Mouse (Mus musculus): ENCODE data around the gene Eya2. TPM values are rescaled to one million over a fixed set of nuclear protein-coding genes. Genes with fewer than 3 reads are reported as not detected.

Eya2 gene
- polyA plus RNA-seq, 1 experiment from 2014 or later, result 10.3 TPM

DNA sequence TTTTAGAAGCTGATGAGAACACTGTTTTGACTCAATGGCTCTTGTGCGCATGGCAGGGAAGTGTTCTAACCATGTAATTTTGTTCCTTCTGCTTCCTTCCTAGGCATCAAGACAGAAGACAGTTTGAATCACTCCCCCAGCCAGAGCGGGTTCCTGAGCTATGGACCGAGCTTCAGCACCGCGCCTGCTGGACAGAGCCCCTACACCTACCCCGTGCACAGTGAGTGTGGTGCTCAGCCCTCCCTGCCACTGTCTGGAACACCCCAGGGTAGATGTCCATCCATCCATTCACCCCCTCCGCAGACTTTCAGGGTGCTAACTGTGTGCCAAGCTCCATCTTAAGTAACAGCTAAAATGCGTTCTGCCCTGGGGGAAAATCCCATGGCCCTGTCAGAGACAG lies 92.7 kb downstream of the Eya2 start:
- WGBS, result 32% methylated on average over 8 of the region's 8 CpGs

DNA sequence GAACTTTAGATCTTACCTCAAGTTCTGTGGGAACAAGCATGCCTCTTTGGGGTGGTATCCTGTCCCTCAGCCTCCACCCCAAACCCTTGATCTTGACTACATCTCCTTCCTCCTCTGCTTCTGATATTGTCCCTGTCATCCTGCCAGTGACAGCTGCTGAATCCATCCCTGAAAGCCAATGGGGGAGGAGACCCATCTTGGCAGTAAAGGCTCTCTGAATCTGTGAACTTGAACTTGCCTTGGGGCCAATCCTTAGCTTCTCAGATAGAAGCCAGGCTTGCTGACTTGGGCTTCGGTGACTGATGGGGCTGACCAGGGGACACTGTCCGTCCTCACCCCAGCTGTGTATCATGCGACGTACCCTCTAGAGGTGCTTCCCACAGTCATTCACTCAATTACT lies 94.1 kb downstream of the Eya2 start:
- ATAC-seq (ENCODE audit: insufficient read depth, low FRiP score, low read depth), result no peak

More for the DNA sequence above, 92.7 kb downstream of the Eya2 start:
- no peak for ATAC-seq (ENCODE audit: insufficient read depth, low FRiP score, low read depth)
- H3K4me1 ChIP-seq, result no peaks in the 10 kb centered on the region
- no peaks in the 10 kb centered on the region for H3K9me3 ChIP-seq
- H3K36me3 ChIP-seq, result no peaks in the 10 kb centered on the region
- no peak overlapping the region for H3K9ac ChIP-seq
- no peak overlapping the region for H3K27ac ChIP-seq
- H3K4me2 ChIP-seq, result no peak overlapping the region
- no peaks in the 10 kb centered on the region for H3K27me3 ChIP-seq (replicated peaks)
- H3K4me3 ChIP-seq (replicated peaks), result no peak overlapping the region

DNA sequence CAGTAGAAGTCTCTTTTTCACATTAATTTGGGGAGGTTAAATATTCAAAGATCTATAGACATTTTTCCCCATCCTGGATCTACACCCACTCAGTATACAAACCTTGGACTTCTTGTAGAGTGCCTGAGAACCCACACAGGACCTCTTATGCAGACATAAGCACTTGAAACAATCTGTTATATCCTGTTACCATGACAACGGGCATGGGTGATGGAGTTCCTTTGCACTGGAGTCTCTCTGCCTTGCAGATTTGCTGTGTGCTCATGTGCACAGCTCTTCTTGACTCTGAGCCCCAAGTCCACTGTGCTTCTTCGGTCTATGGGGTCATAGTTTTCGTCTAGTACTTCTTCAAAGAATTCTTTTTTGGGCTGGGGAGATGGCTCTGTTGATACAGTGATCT lies 96.2 kb downstream of the Eya2 start:
- no peak overlapping the region for H3K27ac ChIP-seq
- H3K4me1 ChIP-seq, result no peaks in the 10 kb centered on the region
- H3K4me3 ChIP-seq (replicated peaks), result no peak overlapping the region
- 83% methylated on average over 3 of the region's 3 CpGs for WGBS
- no peak overlapping the region for H3K4me2 ChIP-seq
- no peaks in the 10 kb centered on the region for H3K36me3 ChIP-seq
- no peaks in the 10 kb centered on the region for H3K27me3 ChIP-seq (replicated peaks)
- ATAC-seq (ENCODE audit: insufficient read depth, low FRiP score, low read depth), result no peak
- no peaks in the 10 kb centered on the region for H3K9me3 ChIP-seq
- H3K9ac ChIP-seq, result no peak overlapping the region

More for the DNA sequence above, 94.1 kb downstream of the Eya2 start:
- no peaks in the 10 kb centered on the region for H3K27me3 ChIP-seq (replicated peaks)
- no peak overlapping the region for H3K4me2 ChIP-seq
- no peaks in the 10 kb centered on the region for H3K36me3 ChIP-seq
- no peak overlapping the region for H3K4me3 ChIP-seq (replicated peaks)
- WGBS, result 88% methylated on average over 4 of the region's 4 CpGs
- H3K9ac ChIP-seq, result no peak overlapping the region
- H3K4me1 ChIP-seq, result no peaks in the 10 kb centered on the region
- H3K9me3 ChIP-seq, result no peaks in the 10 kb centered on the region
- no peak overlapping the region for H3K27ac ChIP-seq

DNA sequence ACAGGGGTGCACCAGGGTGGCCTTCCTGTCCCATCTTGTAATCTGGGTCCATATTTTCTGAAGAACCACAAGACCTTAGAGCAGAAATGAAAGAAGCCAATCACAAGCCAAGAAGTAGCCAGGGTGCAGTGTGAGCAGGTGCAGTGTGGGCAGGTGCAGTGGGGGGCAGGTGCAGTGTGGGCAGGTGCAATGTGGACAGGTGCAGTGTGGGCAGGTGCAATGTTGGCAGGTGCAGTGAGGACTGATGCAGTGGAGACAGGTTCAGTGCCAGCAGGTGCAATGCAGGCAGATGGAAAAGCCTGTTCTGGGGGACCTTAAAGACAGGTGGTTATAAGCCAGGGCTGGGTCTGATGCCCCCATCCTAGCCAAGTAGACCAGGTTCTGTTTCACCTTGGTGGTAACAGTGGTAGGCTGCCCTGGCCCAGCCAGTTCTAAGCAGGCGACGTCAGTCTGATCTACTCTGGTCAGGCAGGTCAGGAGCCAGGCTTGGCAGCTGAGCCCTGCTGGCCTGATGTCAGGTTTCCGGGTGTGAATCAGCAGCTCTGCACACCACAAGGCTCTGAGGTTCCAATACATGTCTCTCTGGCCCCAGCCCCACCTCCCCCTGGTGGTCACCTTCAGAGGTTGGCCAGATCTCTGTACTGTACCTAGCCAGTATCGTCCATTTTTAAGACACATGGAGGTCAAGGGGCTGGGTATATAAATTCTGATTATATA lies 98.3 kb downstream of the Eya2 start:
- Histone ChIP-seq H3K9me3 (no peaks in the 10 kb centered on the region), H3K36me3 (no peaks in the 10 kb centered on the region), H3K4me2 (no peak overlapping the region), H3K4me1 (no peaks in the 10 kb centered on the region), H3K27ac (no peak overlapping the region), H3K4me3 (replicated peaks) (no peak overlapping the region), H3K27me3 (replicated peaks) (no peaks in the 10 kb centered on the region), H3K9ac (no peak overlapping the region)
- peak; percentile 50 for ATAC-seq (ENCODE audit: insufficient read depth, low FRiP score, low read depth)
- 40% methylated on average over 4 of the region's 4 CpGs for WGBS

DNA sequence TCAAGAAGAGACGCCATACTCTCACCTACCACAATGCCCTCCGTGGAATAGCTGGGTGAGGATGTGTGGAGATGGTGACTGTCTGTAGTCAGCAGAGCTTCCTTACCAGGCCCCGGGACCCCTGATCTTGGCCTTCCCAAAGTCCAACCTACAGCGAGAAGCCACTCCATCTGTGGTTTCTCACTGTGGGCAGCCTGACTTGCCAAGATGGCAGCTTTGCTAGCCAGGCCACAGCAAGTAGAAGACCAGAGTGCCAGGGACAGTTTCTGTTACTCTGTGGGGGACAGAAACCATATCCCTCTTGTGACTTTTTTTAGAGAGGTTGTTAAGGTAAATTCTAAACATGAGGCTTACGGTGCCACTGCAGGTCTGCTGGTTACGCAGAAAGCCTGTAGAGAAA lies 99.9 kb downstream of the Eya2 start:
- Histone ChIP-seq H3K27me3 (replicated peaks) (no peaks in the 10 kb centered on the region), H3K4me2 (no peak overlapping the region), H3K4me3 (replicated peaks) (no peak overlapping the region), H3K9me3 (no peaks in the 10 kb centered on the region), H3K36me3 (no peaks in the 10 kb centered on the region), H3K9ac (no peak overlapping the region), H3K4me1 (no peaks in the 10 kb centered on the region), H3K27ac (no peak overlapping the region)
- no peak for ATAC-seq (ENCODE audit: insufficient read depth, low FRiP score, low read depth)
- WGBS, result 92% methylated on average over 6 of the region's 6 CpGs

DNA sequence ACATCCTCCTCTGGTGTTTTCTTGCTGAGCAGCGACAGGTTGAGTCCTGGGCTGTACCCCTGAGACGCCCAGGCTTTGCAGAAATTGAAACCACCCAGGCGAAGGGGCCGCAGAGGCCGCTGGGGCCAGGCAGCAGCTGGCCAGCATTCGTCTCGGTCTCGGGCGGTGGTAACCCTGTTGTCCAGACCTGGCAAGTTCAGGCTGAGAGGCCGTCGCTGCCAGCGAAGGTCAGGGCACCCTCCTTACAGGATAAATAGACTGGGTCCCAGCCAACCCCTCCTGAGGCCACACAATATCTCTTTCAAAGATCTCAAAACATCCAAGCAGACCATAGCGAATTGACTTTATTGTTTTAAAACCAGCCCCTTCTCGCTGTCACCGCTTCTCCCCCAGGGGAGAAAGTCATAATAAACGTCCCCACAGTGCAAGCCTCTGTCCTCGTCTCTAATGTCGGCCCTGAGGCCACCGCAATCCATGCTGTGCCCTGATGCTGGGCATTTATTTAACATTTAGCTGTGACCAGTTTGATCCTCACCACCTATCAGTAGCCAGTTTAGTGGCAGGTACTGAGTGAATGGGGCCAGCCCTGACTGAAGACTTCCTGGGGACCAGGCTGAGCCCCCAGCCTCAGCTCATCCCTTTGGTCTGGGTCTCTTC lies 105.5 kb downstream of the Eya2 start:
- ATAC-seq (ENCODE audit: insufficient read depth, low FRiP score, low read depth), result no peak
- H3K36me3 ChIP-seq, result no peaks in the 10 kb centered on the region
- no peaks in the 10 kb centered on the region for H3K9me3 ChIP-seq
- H3K9ac ChIP-seq, result no peak overlapping the region
- no peak overlapping the region for H3K4me3 ChIP-seq (replicated peaks)
- 74% methylated on average over 19 of the region's 19 CpGs for WGBS
- no peaks in the 10 kb centered on the region for H3K4me1 ChIP-seq
- H3K27me3 ChIP-seq (replicated peaks), result no peaks in the 10 kb centered on the region
- H3K4me2 ChIP-seq, result no peak overlapping the region
- no peak overlapping the region for H3K27ac ChIP-seq

GRCm38 (mm10) chr2:165703033-165703805 lies 108.4 kb downstream of the Eya2 start:
- no peaks in the 10 kb centered on the region for H3K27me3 ChIP-seq (replicated peaks)
- 55% methylated on average over 9 of the region's 9 CpGs for WGBS
- H3K4me3 ChIP-seq (replicated peaks), result no peak overlapping the region
- no peaks in the 10 kb centered on the region for H3K36me3 ChIP-seq
- no peak overlapping the region for H3K9ac ChIP-seq
- H3K4me1 ChIP-seq, result no peaks in the 10 kb centered on the region
- ATAC-seq (ENCODE audit: insufficient read depth, low FRiP score, low read depth), result no peak
- H3K27ac ChIP-seq, result no peak overlapping the region
- no peaks in the 10 kb centered on the region for H3K9me3 ChIP-seq
- H3K4me2 ChIP-seq, result no peak overlapping the region

- Histone ChIP-seq H3K4me2 (no peak overlapping the region), H3K27ac (no peak overlapping the region), H3K4me3 (replicated peaks) (no peak overlapping the region), H3K4me1 (no peaks in the 10 kb centered on the region), H3K9me3 (no peaks in the 10 kb centered on the region), H3K36me3 (no peaks in the 10 kb centered on the region), H3K27me3 (replicated peaks) (no peaks in the 10 kb centered on the region), H3K9ac (no peak overlapping the region)
- 56% methylated on average over 9 of the region's 9 CpGs for WGBS
- no peak for ATAC-seq (ENCODE audit: insufficient read depth, low FRiP score, low read depth)
Measured at GRCm38 (mm10) chr2:165708266-165708665, 113.4 kb downstream of the Eya2 start.

DNA sequence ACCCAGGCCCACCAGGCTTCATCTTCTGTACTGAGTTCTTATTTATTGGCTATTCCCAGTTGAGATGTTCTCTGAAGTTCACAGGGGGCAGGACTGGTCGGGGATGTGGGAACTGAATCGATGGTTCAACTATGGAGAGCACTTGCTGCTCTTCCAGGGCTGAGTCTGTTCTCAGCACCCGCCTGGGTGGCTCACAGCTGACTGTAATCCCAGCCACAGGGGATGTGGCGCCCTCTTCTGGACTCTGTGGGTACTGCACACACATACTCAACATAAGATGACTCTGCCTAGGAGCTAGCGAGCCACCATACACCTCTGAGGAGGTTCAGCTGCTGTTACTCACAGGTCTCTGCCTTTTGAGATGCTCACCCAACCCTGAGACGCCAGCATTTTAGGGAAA lies 121.9 kb downstream of the Eya2 start:
- no peaks in the 10 kb centered on the region for H3K36me3 ChIP-seq
- H3K27me3 ChIP-seq (replicated peaks), result no peaks in the 10 kb centered on the region
- no peaks in the 10 kb centered on the region for H3K9me3 ChIP-seq
- no peak for ATAC-seq (ENCODE audit: insufficient read depth, low FRiP score, low read depth)
- H3K4me1 ChIP-seq, result no peaks in the 10 kb centered on the region
- WGBS, result 79% methylated on average over 6 of the region's 6 CpGs
- no peak overlapping the region for H3K27ac ChIP-seq
- H3K4me2 ChIP-seq, result no peak overlapping the region
- no peak overlapping the region for H3K9ac ChIP-seq
- H3K4me3 ChIP-seq (replicated peaks), result no peak overlapping the region

DNA sequence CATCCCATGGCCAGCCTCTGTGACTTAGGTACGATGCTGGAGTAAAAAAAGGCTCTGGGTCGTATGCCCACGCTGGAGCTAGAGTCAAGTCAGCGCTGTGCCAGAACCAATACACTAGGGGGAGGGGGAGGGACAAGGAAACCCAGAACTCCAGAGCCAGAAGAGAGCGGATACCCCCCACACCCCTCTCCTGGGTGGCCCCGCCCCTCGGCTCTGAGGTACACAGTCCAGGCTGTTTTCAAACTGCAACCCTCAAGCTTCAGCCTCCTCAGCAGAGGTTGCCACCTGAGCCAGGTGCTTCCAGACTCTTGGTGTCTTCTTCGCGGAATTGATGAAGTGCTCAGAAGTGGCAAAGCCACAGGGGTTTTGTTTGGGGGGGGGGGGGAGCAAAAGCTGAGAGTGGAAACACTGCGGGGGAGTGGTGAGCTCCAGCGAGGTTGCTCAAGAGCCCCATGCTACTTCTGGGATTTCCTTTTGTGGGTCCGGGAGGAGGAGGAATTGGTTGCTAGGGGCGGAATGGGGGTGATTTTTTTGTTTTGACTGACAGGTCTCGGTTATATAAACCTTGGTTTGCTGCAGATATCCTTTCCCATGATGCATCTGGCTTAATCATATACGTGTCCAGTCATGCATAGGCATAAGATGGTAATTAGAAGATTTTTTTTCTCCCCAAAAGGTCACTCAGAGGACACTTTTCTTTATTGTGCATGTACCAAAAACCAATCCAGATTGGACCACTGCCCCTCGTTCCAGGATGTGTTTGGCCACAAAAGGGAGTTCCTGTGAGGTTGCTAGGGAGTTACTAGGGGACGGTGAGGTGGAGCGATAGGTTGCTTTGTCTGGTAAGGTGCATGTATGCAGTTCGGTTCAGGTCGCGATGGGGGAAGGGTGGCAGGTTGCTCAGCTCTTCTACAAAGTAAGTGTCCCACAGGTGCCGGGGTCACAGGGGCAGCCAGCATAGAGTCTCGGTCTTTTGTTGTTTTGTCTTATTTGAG lies 122.6 kb downstream of the Eya2 start:
- H3K9me3 ChIP-seq, result no peaks in the 10 kb centered on the region
- H3K27me3 ChIP-seq (replicated peaks), result no peaks in the 10 kb centered on the region
- ATAC-seq (ENCODE audit: insufficient read depth, low FRiP score, low read depth), result no peak
- WGBS, result 67% methylated on average over 23 of the region's 23 CpGs
- H3K4me2 ChIP-seq, result no peak overlapping the region
- no peak overlapping the region for H3K27ac ChIP-seq
- no peaks in the 10 kb centered on the region for H3K36me3 ChIP-seq
- no peaks in the 10 kb centered on the region for H3K4me1 ChIP-seq
- no peak overlapping the region for H3K4me3 ChIP-seq (replicated peaks)
- no peak overlapping the region for H3K9ac ChIP-seq

DNA sequence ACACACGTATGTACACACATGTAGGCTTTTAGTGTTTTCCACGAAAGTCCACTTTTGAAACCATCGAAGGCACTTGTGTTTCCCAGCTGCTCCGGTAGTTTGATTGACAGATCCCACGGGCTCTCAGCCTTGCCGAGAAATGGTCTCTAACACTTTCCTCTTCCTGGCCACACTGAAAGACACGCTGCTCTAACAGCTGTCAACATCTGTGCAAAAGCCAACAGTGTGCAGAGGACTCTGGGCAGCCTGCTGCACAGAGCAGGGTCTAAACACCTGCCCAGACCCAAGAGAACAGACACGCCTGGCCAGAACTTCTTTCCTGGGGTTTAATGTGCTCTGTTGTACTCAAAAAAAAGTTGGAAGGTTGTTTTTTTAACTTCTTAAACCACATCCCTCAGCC lies 124.5 kb downstream of the Eya2 start:
- no peak overlapping the region for H3K4me3 ChIP-seq (replicated peaks)
- WGBS, result 62% methylated on average over 8 of the region's 8 CpGs

More for the DNA sequence above, 124.5 kb downstream of the Eya2 start:
- ATAC-seq (ENCODE audit: insufficient read depth, low FRiP score, low read depth), result no peak
- no peaks in the 10 kb centered on the region for H3K4me1 ChIP-seq
- no peaks in the 10 kb centered on the region for H3K27me3 ChIP-seq (replicated peaks)
- H3K9me3 ChIP-seq, result no peaks in the 10 kb centered on the region
- no peak overlapping the region for H3K4me2 ChIP-seq
- no peaks in the 10 kb centered on the region for H3K36me3 ChIP-seq
- no peak overlapping the region for H3K9ac ChIP-seq
- H3K27ac ChIP-seq, result no peak overlapping the region

Measured in stomach, embryonic 15.5 days (tissue).